ENCODE assay signal across 8 mouse cellular contexts in the genomic region with DNA sequence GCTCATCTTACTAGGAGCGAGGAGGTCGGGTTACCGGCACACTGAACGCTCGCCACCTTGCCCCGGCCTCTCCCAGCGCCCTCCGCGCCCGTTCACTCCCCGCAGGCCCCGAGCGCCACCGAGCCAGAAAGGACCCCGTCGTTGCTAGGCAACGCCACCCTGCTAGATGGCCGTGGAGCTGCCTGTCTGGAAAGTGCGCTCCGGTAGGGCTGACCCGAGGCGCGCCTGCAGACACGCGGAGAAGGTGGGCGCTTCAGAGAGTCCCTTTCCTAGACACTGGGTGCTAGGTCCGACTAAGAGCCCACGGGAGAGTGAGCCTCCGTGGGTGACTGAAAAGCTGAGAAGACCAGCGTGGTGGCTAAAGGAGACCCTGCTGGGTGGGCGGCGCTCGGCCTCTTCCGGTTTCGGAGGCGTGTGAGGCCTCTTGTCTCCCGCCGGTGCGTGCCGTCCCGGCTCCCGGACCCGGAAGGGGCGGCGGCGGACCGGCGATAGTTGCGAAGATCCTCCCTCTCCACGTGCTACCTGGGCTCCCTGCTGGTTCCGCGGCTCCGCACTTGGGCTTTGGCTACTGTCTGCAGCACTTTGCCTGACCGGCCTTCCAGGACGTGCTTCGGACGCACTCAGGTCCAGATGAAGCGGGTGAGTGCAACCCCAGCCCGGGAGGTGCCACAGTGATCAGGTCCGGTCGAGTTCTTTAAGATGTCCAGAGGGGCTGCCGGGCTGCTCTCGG. TPM values are rescaled to one million over a fixed set of nuclear protein-coding genes. Genes with fewer than 3 reads are reported as not detected.
DNase-seq lines count a peak whose midpoint lies in the region; ATAC-seq lines count a peak whose summit lies in the region.

Gene Gtf3c4, minus strand, starts transcription at position 139 of the 730 bp plus-strand sequence.
Gene Ddx31, plus strand, starts transcription at position 185 of the 730 bp plus-strand sequence.

- no peaks in the 10 kb centered on the region for H3K27me3 ChIP-seq in heart, embryonic 14.5 days (ENCODE audit: control insufficient read depth, insufficient read depth, low read length)
- H3K27me3 ChIP-seq in liver, embryonic 13.5 days = no peaks in the 10 kb centered on the region
- H3K27me3 ChIP-seq in stomach, embryonic 16.5 days (ENCODE audit: control insufficient read depth, insufficient read depth, low read length) = no peaks in the 10 kb centered on the region

- H3K27ac ChIP-seq in heart, embryonic 14.5 days (replicated peaks in 1 of 2; ENCODE audit: control insufficient read depth in 1 of 2, insufficient read depth in 1 of 2, low read depth in 2 of 2, low read length in 2 of 2) = peak within 1 kb of the TSS; percentile 88 to 91
- peak within 1 kb of the TSS; percentile 85 for H3K27ac ChIP-seq in liver, embryonic 13.5 days
- peak within 1 kb of the TSS; percentile 94 for H3K27ac ChIP-seq in stomach, embryonic 16.5 days (ENCODE audit: low read length)

- WGBS in heart, embryonic 14.5 days = under 1% methylated on average over 60 of the region's 63 CpGs
- WGBS in liver, embryonic 13.5 days (ENCODE audit: insufficient replicate concordance) = under 1% methylated on average over 63 of the region's 63 CpGs
- WGBS in stomach, embryonic 16.5 days = under 1% methylated on average over 63 of the region's 63 CpGs

- H3K4me3 ChIP-seq in heart, embryonic 14.5 days (ENCODE audit: control insufficient read depth in 1 of 2, insufficient read depth in 1 of 2, low read depth in 1 of 2, low read length in 2 of 2) = peak within 1 kb of the TSS; percentile 88 to 98
- H3K4me3 ChIP-seq in liver, embryonic 13.5 days (replicated peaks) = peak within 1 kb of the TSS; percentile 96
- peak within 1 kb of the TSS; percentile 90 for H3K4me3 ChIP-seq in stomach, embryonic 16.5 days (replicated peaks; ENCODE audit: low read length)

- peaks cover 9% of the 10 kb centered on the region for H3K36me3 ChIP-seq in heart, embryonic 14.5 days (ENCODE audit: control insufficient read depth, insufficient read depth, low read length)
- H3K36me3 ChIP-seq in liver, embryonic 13.5 days = peaks cover 15% of the 10 kb centered on the region
- no peaks in the 10 kb centered on the region for H3K36me3 ChIP-seq in stomach, embryonic 16.5 days (ENCODE audit: control insufficient read depth, insufficient read depth, low read length)

- ATAC-seq in CD4-positive, CD25-positive, alpha-beta regulatory T cell, adult 4 months = peak; percentile 92
- peak; percentile 91 for ATAC-seq in heart, embryonic 14.5 days (ENCODE audit: insufficient number of reproducible peaks, insufficient read depth, low FRiP score, low read depth)
- ATAC-seq in liver, embryonic 13.5 days (ENCODE audit: low read depth) = peak; percentile 90
- peak; percentile 93 for ATAC-seq in stomach, embryonic 16.5 days (ENCODE audit: insufficient read depth, low FRiP score)

- peak within 1 kb of the TSS; percentile 96 for H3K9ac ChIP-seq in heart, embryonic 14.5 days (ENCODE audit: low read length)
- H3K9ac ChIP-seq in liver, embryonic 13.5 days = peak within 1 kb of the TSS; percentile 96
- H3K9ac ChIP-seq in stomach, embryonic 16.5 days (ENCODE audit: low read length) = peak within 1 kb of the TSS; percentile 93

- peaks cover 0 to 39% of the 10 kb centered on the region in 2 experiments; a peak in 3 of 4 replicates for H3K4me1 ChIP-seq in heart, embryonic 14.5 days (ENCODE audit: control insufficient read depth in 2 of 2, insufficient read depth in 2 of 2, low read length in 2 of 2)
- peaks cover 58% of the 10 kb centered on the region for H3K4me1 ChIP-seq in liver, embryonic 13.5 days (replicated peaks)
- H3K4me1 ChIP-seq in stomach, embryonic 16.5 days (ENCODE audit: control insufficient read depth, insufficient read depth, low read length) = peaks cover 18% of the 10 kb centered on the region

- peak within 1 kb of the TSS; percentile 87 for H3K4me2 ChIP-seq in heart, embryonic 14.5 days (ENCODE audit: low read length)
- peak within 1 kb of the TSS; percentile 97 for H3K4me2 ChIP-seq in liver, embryonic 13.5 days
- H3K4me2 ChIP-seq in stomach, embryonic 16.5 days (ENCODE audit: low read depth, low read length) = peak within 1 kb of the TSS; percentile 74

- DNase-seq in c-Kit-negative CD71-positive TER-119-positive erythroid progenitor cells, embryonic 14.5 days (ENCODE audit: low read depth, low spot score) = peak; percentile 92
- DNase-seq in fibroblast of lung, adult 2 months (ENCODE audit: low read depth) = peak; percentile 61
- peak; percentile 96 for DNase-seq in kidney, postnatal 14 days
- DNase-seq in liver, embryonic 13.5 days = peak; percentile 85
- DNase-seq in neural tube, embryonic 10.5 days (ENCODE audit: extremely low spot score, low spot score) = peak; percentile 98

- no peaks in the 10 kb centered on the region for H3K9me3 ChIP-seq in heart, embryonic 14.5 days (ENCODE audit: control insufficient read depth, low read length)
- no peaks in the 10 kb centered on the region for H3K9me3 ChIP-seq in liver, embryonic 13.5 days (replicated peaks)
- H3K9me3 ChIP-seq in stomach, embryonic 16.5 days (replicated peaks; ENCODE audit: control insufficient read depth, low read length) = no peaks in the 10 kb centered on the region

RNA-seq across cellular contexts. Expression of gene Gtf3c4, which starts in this region (rescaled TPM):
- 1 to 10 TPM; 3.2 to 3.3 TPM for polyA plus RNA-seq in CD4-positive, CD25-positive, alpha-beta regulatory T cell, adult 4 months (2017; shearing (Covaris generic))
- polyA plus RNA-seq in heart, embryonic 14.5 days (2014; fragmentation: Nextera tagmentation; extraction: Ambion mirVana) = 13.0 and 13.9 TPM in 2 replicates
- 4.9 and 6.2 TPM in 2 replicates for polyA plus RNA-seq in liver, embryonic 13.5 days (2015; fragmentation: Nextera tagmentation; extraction: Ambion mirVana)
- 10.0 and 11.4 TPM in 2 replicates for polyA plus RNA-seq in stomach, embryonic 16.5 days (2015; fragmentation: Nextera tagmentation; extraction: Ambion mirVana)

RNA-seq across cellular contexts. Expression of gene Ddx31, which starts in this region (rescaled TPM):
- polyA plus RNA-seq in CD4-positive, CD25-positive, alpha-beta regulatory T cell, adult 4 months (2017; shearing (Covaris generic)) = 10 to 100 TPM; 15.3 to 15.9 TPM
- 7.1 and 8.6 TPM in 2 replicates for polyA plus RNA-seq in heart, embryonic 14.5 days (2014; fragmentation: Nextera tagmentation; extraction: Ambion mirVana)
- polyA plus RNA-seq in liver, embryonic 13.5 days (2015; fragmentation: Nextera tagmentation; extraction: Ambion mirVana) = 7.5 and 7.7 TPM in 2 replicates
- polyA plus RNA-seq in stomach, embryonic 16.5 days (2015; fragmentation: Nextera tagmentation; extraction: Ambion mirVana) = 11.9 and 12.7 TPM in 2 replicates

Comparison
In these comparisons a context has a peak if more than half of its experiments do, and no peak if none do; other contexts are left out.
1. Peak in every context shown above with its lines: DNase-seq, ATAC-seq, H3K4me3 ChIP-seq and H3K27ac ChIP-seq.